ENCODE assay signal across 24 mouse cellular contexts in genomic region chr10:36483362-36483761, GRCm38 (mm10). TPM values are rescaled to one million over a fixed set of nuclear protein-coding genes. Genes with fewer than 3 reads are reported as not detected.
A peak's percentile ranks its signal among the peaks of the same experiment; 100 is the strongest.
DNase-seq lines count a peak whose midpoint lies in the region; ATAC-seq and TF ChIP-seq lines count a peak whose summit lies in the region.
"Had no signal": no experiment of that assay in that cellular context is flagged by ENCODE, and none has a peak within 500 bp of the region (broad histone marks: within the 10 kb centered on the region; RNA-seq: fewer than 3 reads in every experiment).

No protein-coding gene starts in this region.

- H3K27me3 ChIP-seq in forebrain, embryonic 12.5 days = no peaks in the 10 kb centered on the region
- H3K27me3 ChIP-seq in forebrain, postnatal 0 days (ENCODE audit: insufficient read depth, low read length) = no peaks in the 10 kb centered on the region
- H3K27me3 ChIP-seq in midbrain, embryonic 13.5 days = no peaks in the 10 kb centered on the region
- H3K27me3 ChIP-seq in midbrain, embryonic 11.5 days (ENCODE audit: control insufficient read depth, insufficient read depth, low read length) = no peaks in the 10 kb centered on the region
- H3K27me3 ChIP-seq: embryonic facial prominence, embryonic 12.5 days; hindbrain, embryonic 12.5 days; intestine, embryonic 15.5 days; kidney, embryonic 15.5 days had no signal

- no peak overlapping the region for H3K27ac ChIP-seq in forebrain, embryonic 12.5 days
- no peak overlapping the region for H3K27ac ChIP-seq in forebrain, postnatal 0 days (ENCODE audit: low read depth, low read length)
- H3K27ac ChIP-seq in midbrain, embryonic 13.5 days = no peak overlapping the region
- no peak overlapping the region for H3K27ac ChIP-seq in midbrain, embryonic 11.5 days (ENCODE audit: low read depth, low read length)
- H3K27ac ChIP-seq: embryonic facial prominence, embryonic 12.5 days; hindbrain, embryonic 12.5 days; intestine, embryonic 15.5 days; kidney, embryonic 15.5 days had no signal

- H3K4me3 ChIP-seq in forebrain, embryonic 12.5 days (replicated peaks) = no peak overlapping the region
- H3K4me3 ChIP-seq in forebrain, postnatal 0 days (ENCODE audit: low read depth, low read length) = no peak overlapping the region
- no peak overlapping the region for H3K4me3 ChIP-seq in midbrain, embryonic 13.5 days (replicated peaks)
- H3K4me3 ChIP-seq in midbrain, embryonic 11.5 days (ENCODE audit: low read depth, low read length) = no peak overlapping the region
- H3K4me3 ChIP-seq: embryonic facial prominence, embryonic 12.5 days; hindbrain, embryonic 12.5 days; intestine, embryonic 15.5 days; kidney, embryonic 15.5 days had no signal

- no peak for TF ChIP-seq CTCF in forebrain, postnatal 0 days (IDR thresholded peaks at IDR 0.05; ENCODE audit: low read depth)
- TF ChIP-seq CTCF in brain, embryonic 14.5 days (IDR thresholded peaks at IDR 0.05; ENCODE audit: borderline replicate concordance, extremely low read depth, insufficient read depth, insufficient read length) = no peak

- no peak overlapping the region for H3K4me2 ChIP-seq in forebrain, embryonic 12.5 days
- no peak overlapping the region for H3K4me2 ChIP-seq in forebrain, postnatal 0 days (ENCODE audit: low read depth)
- no peak overlapping the region for H3K4me2 ChIP-seq in midbrain, embryonic 13.5 days (replicated peaks)
- H3K4me2 ChIP-seq in midbrain, embryonic 11.5 days = no peak overlapping the region
- H3K4me2 ChIP-seq: embryonic facial prominence, embryonic 12.5 days; hindbrain, embryonic 12.5 days; intestine, embryonic 15.5 days; kidney, embryonic 15.5 days had no signal

- peak; percentile 85 for ATAC-seq in forebrain, embryonic 12.5 days (ENCODE audit: low FRiP score)
- ATAC-seq in forebrain, postnatal 0 days = no peak
- 0 out of 2 replicates have a peak, but pooled peaks have one; percentile 27 for ATAC-seq in midbrain, embryonic 13.5 days
- no peak for ATAC-seq in midbrain, embryonic 11.5 days (ENCODE audit: low FRiP score)
- ATAC-seq: CD4-positive, CD25-positive, alpha-beta regulatory T cell, adult 4 months; intestine, embryonic 15.5 days had no signal

- no peak overlapping the region for H3K9ac ChIP-seq in forebrain, embryonic 12.5 days
- H3K9ac ChIP-seq in forebrain, postnatal 0 days = no peak overlapping the region
- H3K9ac ChIP-seq in midbrain, embryonic 13.5 days (replicated peaks) = no peak overlapping the region
- H3K9ac ChIP-seq in midbrain, embryonic 11.5 days (ENCODE audit: low read length) = no peak overlapping the region
- H3K9ac ChIP-seq: embryonic facial prominence, embryonic 12.5 days; hindbrain, embryonic 12.5 days; intestine, embryonic 15.5 days; kidney, embryonic 15.5 days had no signal

- H3K9me3 ChIP-seq in forebrain, embryonic 12.5 days = no peaks in the 10 kb centered on the region
- H3K9me3 ChIP-seq in forebrain, postnatal 0 days (ENCODE audit: low read length) = no peaks in the 10 kb centered on the region
- H3K9me3 ChIP-seq in midbrain, embryonic 13.5 days = no peaks in the 10 kb centered on the region
- no peaks in the 10 kb centered on the region for H3K9me3 ChIP-seq in midbrain, embryonic 11.5 days (ENCODE audit: control insufficient read depth, low read length)
- H3K9me3 ChIP-seq: embryonic facial prominence, embryonic 12.5 days; G1E; hindbrain, embryonic 12.5 days; intestine, embryonic 15.5 days; kidney, embryonic 15.5 days had no signal

- H3K4me1 ChIP-seq in forebrain, embryonic 12.5 days = 0 out of 2 replicates have a peak, but pooled peaks cover 3% of the 10 kb centered on the region
- H3K4me1 ChIP-seq in forebrain, postnatal 0 days (ENCODE audit: insufficient read depth) = no peaks in the 10 kb centered on the region
- H3K4me1 ChIP-seq in midbrain, embryonic 13.5 days (replicated peaks) = 0 out of 2 replicates have a peak, but pooled peaks cover 4% of the 10 kb centered on the region
- no peaks in the 10 kb centered on the region for H3K4me1 ChIP-seq in midbrain, embryonic 11.5 days (ENCODE audit: control insufficient read depth, insufficient read depth, low read length)
- H3K4me1 ChIP-seq: embryonic facial prominence, embryonic 12.5 days; intestine, embryonic 15.5 days; kidney, embryonic 15.5 days had no signal

- 31% methylated on average over 2 of the region's 2 CpGs for WGBS in forebrain, embryonic 12.5 days
- 16% methylated on average over 2 of the region's 2 CpGs for WGBS in forebrain, postnatal 0 days
- 61% methylated on average over 2 of the region's 2 CpGs for WGBS in midbrain, embryonic 13.5 days
- 64% methylated on average over 2 of the region's 2 CpGs for WGBS in midbrain, embryonic 11.5 days

- DNase-seq in forebrain, postnatal 0 days = no peak
- no peak for DNase-seq in midbrain, embryonic 11.5 days (ENCODE audit: low spot score, missing footprints)
- peak; percentile 64 for DNase-seq in brain, embryonic 14.5 days (ENCODE audit: low read depth)
- DNase-seq in retina, postnatal 1 day = peak; percentile 85
- DNase-seq in embryo, embryonic 9.5 days (ENCODE audit: extremely low spot score) = no peak
- no peak for DNase-seq in gastrocnemius, postnatal 4 days (ENCODE audit: low spot score in 2 of 2)
- DNase-seq: adrenal gland, postnatal 10 days; B cell, adult 2 months; cerebellum, adult 18-20 months; cerebellum, adult 9-11 months; cerebellum, postnatal 36 days; gastrocnemius, postnatal 14 days; heart, adult 11 months; heart, postnatal 10 days; heart, postnatal 4 days; kidney, adult 2 months had no signal

- no peaks in the 10 kb centered on the region for H3K36me3 ChIP-seq in forebrain, embryonic 12.5 days (replicated peaks)
- no peaks in the 10 kb centered on the region for H3K36me3 ChIP-seq in forebrain, postnatal 0 days (ENCODE audit: insufficient read depth)
- H3K36me3 ChIP-seq in midbrain, embryonic 13.5 days = no peaks in the 10 kb centered on the region
- H3K36me3 ChIP-seq in midbrain, embryonic 11.5 days (ENCODE audit: control insufficient read depth, insufficient read depth, low read length) = no peaks in the 10 kb centered on the region
- H3K36me3 ChIP-seq: embryonic facial prominence, embryonic 12.5 days; G1E; hindbrain, embryonic 12.5 days; intestine, embryonic 15.5 days; kidney, embryonic 15.5 days had no signal

- no peak for TF ChIP-seq POLR2A in brain, embryonic 14.5 days (IDR thresholded peaks at IDR 0.05; ENCODE audit: borderline replicate concordance, extremely low read depth, insufficient read depth, insufficient read length, poor library complexity, severe bottlenecking)

RNA-seq across cellular contexts. Expression of gene Hs3st5, which starts 23.3 kb away (rescaled TPM):
- 3.8 and 4.1 TPM in 2 replicates for polyA plus RNA-seq in forebrain, embryonic 12.5 days (2016; fragmentation: Nextera tagmentation; extraction: Ambion mirVana)
- 19.2 and 29.0 TPM in 2 replicates for total RNA-seq in forebrain, postnatal 0 days (2014; rRNA removed)
- 10.8 and 13.0 TPM in 2 replicates for polyA plus RNA-seq in forebrain, postnatal 0 days (2015; fragmentation: Nextera tagmentation; extraction: Ambion mirVana)
- 15.3 and 17.5 TPM in 2 replicates for polyA plus RNA-seq in midbrain, embryonic 13.5 days (2015; fragmentation: Nextera tagmentation; extraction: Ambion mirVana)
- 2.2 and 2.6 TPM in 2 replicates for polyA plus RNA-seq in midbrain, embryonic 11.5 days (2014; fragmentation: Nextera tagmentation; extraction: Ambion mirVana)
- polyA plus RNA-seq in brain, embryonic 14.5 days (2012; rRNA removed) = 7.4 and 12.9 TPM in 2 replicates
- under 1 TPM; 0.29 to 0.52 TPM for total RNA-seq in gastrocnemius, postnatal 4 days (2021)
- polyA plus RNA-seq: CD4-positive, CD25-positive, alpha-beta regulatory T cell, adult 4 months; G1E had no signal

Comparison
In these comparisons a context has a peak if more than half of its experiments do, and no peak if none do; other contexts are left out.
1. ATAC-seq: peak in forebrain, embryonic 12.5 days (single experiment) and midbrain, embryonic 13.5 days (single experiment); none in forebrain, postnatal 0 days (single experiment) and midbrain, embryonic 11.5 days (single experiment).
2. DNase-seq: peak in brain, embryonic 14.5 days (single experiment) and retina, postnatal 1 day (single experiment); none in forebrain, postnatal 0 days (single experiment), midbrain, embryonic 11.5 days (single experiment), embryo, embryonic 9.5 days (single experiment) and gastrocnemius, postnatal 4 days (0 of 2).